ENCODE assay signal across 9 mouse cellular contexts in genomic region chr10:56373021-56373720, GRCm38 (mm10). TPM values are rescaled to one million over a fixed set of nuclear protein-coding genes. Genes with fewer than 3 reads are reported as not detected.
A peak's percentile ranks its signal among the peaks of the same experiment; 100 is the strongest.
DNase-seq lines count a peak whose midpoint lies in the region; ATAC-seq and TF ChIP-seq lines count a peak whose summit lies in the region.
"Had no signal": no experiment of that assay in that cellular context is flagged by ENCODE, and none has a peak within 500 bp of the region (broad histone marks: within the 10 kb centered on the region; RNA-seq: fewer than 3 reads in every experiment).

No protein-coding gene starts in this region.

- H3K4me2 ChIP-seq in midbrain, embryonic 12.5 days (replicated peaks), result peak overlapping the region; percentile 19; the same call in 1 of the 2 replicates
- H3K4me2 ChIP-seq: liver, embryonic 13.5 days had no signal

- H3K36me3 ChIP-seq in midbrain, embryonic 12.5 days, result no peaks in the 10 kb centered on the region
- H3K36me3 ChIP-seq: liver, embryonic 13.5 days had no signal

- TF ChIP-seq CTCF in layer of hippocampus, adult 2 months (conservative IDR thresholded peaks at IDR 0.05), result peak; percentile 95
- peak; percentile 51; the same call in 1 of the 2 replicates for TF ChIP-seq CTCF in brain, embryonic 14.5 days (IDR thresholded peaks at IDR 0.05; ENCODE audit: borderline replicate concordance, extremely low read depth, insufficient read depth, insufficient read length)

- H3K4me3 ChIP-seq in layer of hippocampus, adult 2 months, result peak overlapping the region; percentile 33
- H3K4me3 ChIP-seq in midbrain, embryonic 12.5 days, result no peak overlapping the region
- H3K4me3 ChIP-seq: liver, embryonic 13.5 days had no signal

- peak in 1 of 2 experiments; percentile 29 for DNase-seq in layer of hippocampus, adult 2 months (ENCODE audit: low spot score in 2 of 2)
- no peak for DNase-seq in layer of hippocampus, adult 9-11 months
- peak; percentile 88 for DNase-seq in brain, embryonic 14.5 days (ENCODE audit: low read depth)
- peak; percentile 51 to 60 for DNase-seq in heart, postnatal 10 days
- no peak for DNase-seq in thymus, postnatal 36 days
- DNase-seq in right cerebral cortex, postnatal 36 days (ENCODE audit: low spot score in 2 of 2), result no peak
- DNase-seq in ovary, postnatal 10 days (ENCODE audit: low spot score), result no peak
- DNase-seq: liver, embryonic 13.5 days had no signal

- intact Hi-C loops in heart, postnatal 10 days (cut with DNase I), result loop anchor here (1.0 kb wide), 2 partner anchors 810 to 944 kb away; no protein-coding TSS in a partner anchor

- H3K27me3 ChIP-seq in midbrain, embryonic 12.5 days, result peaks cover 18% of the 10 kb centered on the region

- H3K9me3 ChIP-seq in midbrain, embryonic 12.5 days, result no peaks in the 10 kb centered on the region
- H3K9me3 ChIP-seq: liver, embryonic 13.5 days had no signal

- TF ChIP-seq POLR2A in brain, embryonic 14.5 days (IDR thresholded peaks at IDR 0.05; ENCODE audit: borderline replicate concordance, extremely low read depth, insufficient read depth, insufficient read length, poor library complexity, severe bottlenecking), result no peak

- H3K4me1 ChIP-seq in midbrain, embryonic 12.5 days, result peaks cover 7% of the 10 kb centered on the region

- no peak overlapping the region for H3K9ac ChIP-seq in midbrain, embryonic 12.5 days (replicated peaks)
- H3K9ac ChIP-seq: liver, embryonic 13.5 days had no signal

- WGBS in midbrain, embryonic 12.5 days, result 20% methylated on average over 8 of the region's 8 CpGs

- peak; percentile 65; the same call in 1 of the 2 replicates for ATAC-seq in midbrain, embryonic 12.5 days (ENCODE audit: low FRiP score, low read depth)

- peak overlapping the region; percentile 66 for H3K27ac ChIP-seq in layer of hippocampus, adult 2 months
- H3K27ac ChIP-seq in midbrain, embryonic 12.5 days (replicated peaks), result no peak overlapping the region
- H3K27ac ChIP-seq: liver, embryonic 13.5 days had no signal

RNA-seq across cellular contexts. Expression of gene Gja1, which starts 4.0 kb away (rescaled TPM):
- total RNA-seq in layer of hippocampus, adult 2 months (2021), result 100 to 1,000 TPM; 264 to 269 TPM
- 18.0 and 36.8 TPM in 2 replicates for polyA plus RNA-seq in brain, embryonic 14.5 days (2012; rRNA removed)
- 100 to 1,000 TPM; 368 to 724 TPM for total RNA-seq in heart, postnatal 10 days (2021)
- polyA plus RNA-seq in midbrain, embryonic 12.5 days (2016; fragmentation: Nextera tagmentation; extraction: Ambion mirVana), result 137 and 185 TPM in 2 replicates

Comparison
In these comparisons a context has a peak if more than half of its experiments do, and no peak if none do; other contexts are left out.
1. DNase-seq: peak in brain, embryonic 14.5 days (single experiment) and heart, postnatal 10 days (2 of 2); none in layer of hippocampus, adult 9-11 months (single experiment), thymus, postnatal 36 days (0 of 2), right cerebral cortex, postnatal 36 days (0 of 2) and ovary, postnatal 10 days (single experiment).